Mouse (Mus musculus) G1E (cell line): ENCODE results near the gene Gm17727.

Source experiments
- CTCF ChIP-seq: IDR thresholded peaks from 2 replicates; pipeline ENCODE4 v1.5.1; 2012; ENCODE audit warnings: low read depth, low read length, inconsistent platforms, mixed read lengths
- GATA2 ChIP-seq: IDR thresholded peaks from 2 replicates; pipeline ENCODE4 v1.6.1; 2012; ENCODE audit warnings: low read depth, low read length, inconsistent platforms, borderline replicate concordance

DNA sequence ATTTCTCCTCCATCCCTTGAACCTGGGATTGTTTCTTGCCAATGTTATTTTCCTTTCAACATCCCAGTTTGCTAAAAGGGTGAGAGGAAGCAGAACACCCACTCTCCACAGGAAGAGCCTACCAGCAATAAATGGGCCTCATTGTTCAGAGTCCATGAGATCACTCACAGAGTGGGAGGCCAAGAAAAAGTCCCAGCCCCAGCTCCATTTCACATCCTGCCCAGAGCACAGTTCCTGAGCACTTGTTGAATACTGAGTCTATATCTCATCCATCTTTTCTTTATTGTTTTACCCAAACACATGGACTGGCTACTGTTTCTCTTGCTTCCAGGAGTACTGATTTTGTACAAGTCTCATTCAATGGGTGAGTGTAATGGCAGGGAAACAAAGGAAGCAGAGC, 37.2 kb downstream of the Gm17727 start, which contains the start of gene Gm17677:
- TF ChIP-seq CTCF (no peak), GATA2 (no peak)
